Mouse (Mus musculus): Measurements from ENCODE around the gene Coro6.

Coro6 gene

DNA sequence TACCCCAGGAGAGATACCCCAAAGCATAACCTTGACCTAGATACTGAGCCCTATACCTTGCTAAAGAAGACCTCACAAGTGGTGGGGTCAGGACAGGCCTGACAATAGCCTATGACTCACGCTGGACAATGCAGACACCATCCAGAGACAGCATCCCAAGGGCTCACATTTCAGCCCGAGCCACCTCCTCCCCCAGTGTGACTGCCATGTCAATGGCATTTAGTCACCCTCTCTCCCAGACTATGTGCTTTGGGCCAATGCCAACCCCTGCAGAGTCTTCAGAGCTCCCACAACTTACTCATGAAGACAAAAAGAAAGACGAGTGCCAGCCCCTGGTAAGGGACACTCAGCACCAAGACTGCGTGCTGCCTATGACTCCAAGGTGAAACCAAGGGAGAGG lies 2.5 kb downstream of the Coro6 start:
- no peak for DNase-seq (ENCODE audit: low read depth, low spot score)

GRCm38 (mm10) chr11:77465111-77465510 lies 2.9 kb downstream of the Coro6 start:
- no peak for DNase-seq (ENCODE audit: low read depth, low spot score)

DNA sequence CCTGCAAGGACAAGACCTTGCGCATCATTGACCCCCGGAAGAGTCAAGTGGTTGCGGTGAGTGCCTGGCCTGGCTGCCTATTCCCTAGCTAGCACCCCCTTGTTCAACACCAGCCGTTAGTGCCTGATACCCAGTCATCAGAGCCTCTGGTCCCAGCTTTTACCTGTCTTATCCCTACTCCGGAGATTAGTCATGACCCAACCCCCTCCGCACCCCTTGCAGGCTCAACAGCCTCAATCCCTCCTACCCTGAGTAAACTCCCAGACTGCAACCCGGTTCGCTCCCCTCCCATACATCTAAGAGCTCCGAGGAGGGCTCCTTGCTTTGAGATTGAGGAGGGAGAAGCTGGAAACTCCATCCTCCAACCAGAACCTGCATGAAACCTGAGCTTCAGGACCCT lies 4.3 kb downstream of the Coro6 start:
- no peak for DNase-seq (ENCODE audit: low read depth, low spot score)

- DNase-seq (ENCODE audit: low read depth, low spot score), result no peak
Observed at GRCm38 (mm10) chr11:77467157-77467556, 4.9 kb downstream of the Coro6 start.

- no peak for DNase-seq (ENCODE audit: low read depth, low spot score)
Observed at GRCm38 (mm10) chr11:77467784-77468183, 5.6 kb downstream of the Coro6 start.

DNA sequence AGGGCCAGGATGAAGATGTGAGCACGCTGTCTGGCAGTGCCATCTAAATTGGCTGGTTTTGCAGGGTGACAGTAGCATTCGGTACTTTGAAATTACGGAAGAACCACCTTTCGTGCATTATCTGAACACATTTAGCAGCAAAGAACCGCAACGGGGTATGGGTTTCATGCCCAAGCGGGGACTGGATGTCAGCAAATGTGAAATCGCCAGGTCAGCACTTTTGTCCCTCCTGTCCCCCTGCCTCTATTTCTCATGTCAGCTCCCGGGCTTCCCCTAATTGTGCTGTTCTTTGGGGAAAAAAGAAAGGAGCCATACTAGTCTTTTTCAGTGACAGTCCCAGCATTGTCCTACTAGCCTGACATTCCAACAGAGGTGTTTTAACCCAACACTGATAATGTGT lies 6.2 kb downstream of the Coro6 start:
- DNase-seq (ENCODE audit: low read depth, low spot score), result no peak

- no peak for DNase-seq (ENCODE audit: low read depth, low spot score)
Observed at GRCm38 (mm10) chr11:77471407-77471806, 9.2 kb downstream of the Coro6 start.

DNA sequence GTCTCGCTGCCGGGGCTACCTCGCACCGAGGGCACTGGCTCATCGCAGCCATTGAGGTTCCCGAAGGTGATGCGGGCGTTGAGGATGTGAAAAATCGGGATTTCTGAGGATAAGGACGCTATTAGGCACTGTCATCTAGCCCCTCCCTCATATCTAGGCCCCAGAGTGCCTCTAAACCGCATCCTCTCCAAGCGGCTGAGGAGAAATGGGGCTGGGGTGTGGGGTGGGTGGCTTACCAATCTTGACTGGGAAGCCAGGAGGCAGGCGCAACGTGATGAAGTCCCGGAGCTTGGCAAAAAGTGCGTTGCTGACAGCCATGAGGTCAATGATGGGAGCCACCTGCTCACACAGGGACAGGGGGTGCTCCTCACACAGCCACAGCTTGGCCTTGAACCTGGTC lies 10.6 kb downstream of the Coro6 start:
- DNase-seq (ENCODE audit: low read depth, low spot score), result no peak

GRCm38 (mm10) chr11:77476216-77476615 lies 14.0 kb downstream of the Coro6 start:
- no peak for DNase-seq (ENCODE audit: low read depth, low spot score)

DNA sequence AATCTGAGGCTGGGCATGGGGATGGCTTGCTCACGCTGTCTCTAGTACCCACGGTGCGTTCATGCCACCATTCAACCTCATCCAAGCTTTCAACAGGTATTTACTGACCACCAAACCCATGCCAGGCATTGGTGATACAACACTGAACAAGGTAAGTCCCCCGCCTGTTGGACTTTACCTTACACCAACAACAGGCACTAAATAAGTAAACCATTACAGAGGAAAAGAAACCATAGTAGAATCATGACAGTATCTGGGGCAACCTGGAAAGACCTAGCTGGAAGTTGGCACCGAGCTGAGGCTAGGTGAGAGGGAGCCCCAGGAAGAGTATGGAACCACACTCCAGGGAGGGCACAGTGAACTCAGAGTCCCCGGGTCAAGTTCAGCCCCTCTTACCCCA lies 14.7 kb downstream of the Coro6 start:
- no peak for DNase-seq (ENCODE audit: low read depth, low spot score)

DNA sequence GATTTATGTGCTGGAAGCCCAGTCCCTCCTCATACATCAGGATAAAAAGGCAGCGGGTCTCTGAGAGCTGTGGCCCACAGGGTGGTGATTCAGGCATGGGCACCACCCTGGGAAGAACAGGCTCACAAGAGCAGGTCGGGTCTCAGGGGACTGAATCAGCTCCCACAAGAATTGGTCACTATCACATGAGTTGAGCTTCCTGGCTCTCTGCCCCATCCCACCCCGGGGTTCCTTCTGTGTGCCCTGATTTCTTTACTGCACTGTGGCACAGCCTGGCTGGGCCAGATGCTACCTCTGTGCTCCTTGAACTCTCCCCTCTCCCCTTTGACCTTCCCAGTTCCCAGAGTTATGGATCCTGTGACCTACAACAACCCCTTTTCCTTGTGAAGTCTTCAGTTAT lies 20.8 kb downstream of the Coro6 start:
- DNase-seq (ENCODE audit: low read depth, low spot score), result no peak

DNA sequence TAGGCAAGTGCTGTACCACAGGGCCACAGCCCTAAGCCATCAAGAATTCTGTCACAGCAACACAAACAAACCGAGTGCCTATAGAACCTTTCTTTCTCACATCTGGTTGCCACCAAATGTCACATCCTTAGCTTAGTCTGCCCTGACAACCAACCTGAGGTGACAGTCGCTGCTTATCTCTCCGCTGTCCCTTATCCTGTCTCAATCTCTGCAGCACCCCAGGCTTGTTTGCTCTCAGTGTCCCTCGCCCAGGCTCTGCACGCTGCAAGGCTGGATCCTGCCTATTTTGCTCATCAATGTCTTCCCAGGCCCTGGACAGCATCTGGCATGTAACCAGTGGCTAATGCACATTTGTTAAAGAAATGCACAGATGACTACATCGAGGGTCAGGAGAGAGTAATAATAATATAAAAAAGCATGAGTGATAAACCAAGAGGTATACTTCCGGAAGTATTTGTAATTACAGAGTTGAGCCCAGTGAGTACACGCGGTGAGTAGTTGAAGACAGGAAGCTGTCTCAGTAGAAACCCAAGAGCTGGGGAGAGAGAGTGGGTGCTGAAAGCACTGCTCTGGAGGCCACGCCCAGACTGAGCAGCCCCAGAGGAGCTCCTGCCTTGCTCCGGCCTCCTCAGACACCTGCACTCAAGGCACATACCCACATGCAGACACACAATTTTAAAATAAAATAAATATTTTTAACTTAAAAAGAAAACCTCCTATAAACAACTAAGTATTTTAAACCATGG lies 21.5 kb downstream of the Coro6 start:
- DNase-seq (ENCODE audit: low read depth, low spot score), result no peak

- DNase-seq (ENCODE audit: low read depth, low spot score), result no peak
Observed at GRCm38 (mm10) chr11:77485229-77485628, 23.0 kb downstream of the Coro6 start.

- no peak for DNase-seq (ENCODE audit: low read depth, low spot score)
Observed at GRCm38 (mm10) chr11:77486798-77487197, 24.6 kb downstream of the Coro6 start.

GRCm38 (mm10) chr11:77488771-77489581 lies 26.8 kb downstream of the Coro6 start:
- no peak for DNase-seq (ENCODE audit: low read depth, low spot score)

GRCm38 (mm10) chr11:77489591-77490235 lies 27.5 kb downstream of the Coro6 start, which contains the start of gene Ankrd13b:
Gene Ankrd13b (minus strand): TSS chr11:77489678.
- DNase-seq (ENCODE audit: low read depth, low spot score), result no peak

DNA sequence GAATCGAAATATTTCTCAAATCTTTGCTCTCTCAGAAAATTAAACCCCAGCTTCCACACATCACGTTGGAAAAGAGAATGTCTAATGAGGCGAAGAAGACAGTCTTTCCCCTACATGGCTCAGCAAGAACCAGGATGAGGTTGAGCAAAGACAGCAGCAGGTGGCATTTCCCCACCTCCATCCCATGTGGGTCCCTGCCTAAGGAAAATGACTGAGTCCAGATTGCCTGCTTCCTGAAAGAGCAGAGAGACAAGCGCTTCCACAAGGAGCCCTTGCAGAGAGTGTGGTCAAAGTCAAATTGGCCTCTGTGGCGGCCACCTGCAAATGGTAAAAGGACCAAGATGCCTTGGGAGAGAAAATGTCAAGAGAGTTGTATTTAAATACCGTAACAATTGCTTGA lies 28.2 kb downstream of the Coro6 start:
- no peak for DNase-seq (ENCODE audit: low read depth, low spot score)

- peak; percentile 85 for DNase-seq (ENCODE audit: low read depth, low spot score)
Observed at GRCm38 (mm10) chr11:77491123-77491501, 28.9 kb downstream of the Coro6 start.

DNA sequence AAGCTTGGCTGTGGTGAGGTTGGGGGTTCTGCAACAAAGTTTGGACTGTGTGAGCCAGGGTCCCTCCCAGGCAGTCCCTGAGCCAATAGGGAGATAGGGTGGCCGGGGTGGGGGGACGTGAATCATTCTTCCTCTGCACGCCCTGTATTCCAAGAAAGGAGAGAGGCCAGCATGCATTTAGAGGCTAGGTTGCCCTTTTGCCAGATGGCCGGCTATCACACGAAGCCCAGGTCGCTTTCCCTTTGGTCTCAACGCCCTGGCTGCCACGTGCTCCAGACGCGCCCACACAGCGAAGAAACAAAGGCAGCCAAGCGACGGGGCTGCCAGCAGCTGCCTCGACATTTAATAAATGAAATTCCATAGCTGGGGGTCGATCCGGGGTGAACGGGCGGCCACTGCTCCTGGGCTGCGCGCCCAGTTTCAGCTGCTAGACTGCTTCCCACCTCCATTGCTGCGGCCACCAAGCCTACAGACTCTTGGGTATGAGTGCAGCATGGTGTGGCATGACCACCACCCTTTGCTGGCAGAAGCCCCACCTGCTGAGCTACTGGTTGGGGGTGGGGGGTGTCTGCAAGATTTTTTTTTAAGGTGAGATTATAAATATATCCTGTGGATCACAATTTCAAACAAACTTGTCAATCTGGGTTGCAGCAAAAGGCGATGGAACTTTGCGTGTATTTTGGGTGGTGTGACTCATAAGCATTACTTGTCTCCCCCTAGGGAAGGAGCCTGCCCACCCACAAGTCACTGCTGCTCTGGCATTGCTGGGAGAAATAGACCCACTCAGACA lies 29.5 kb downstream of the Coro6 start:
- DNase-seq (ENCODE audit: low read depth, low spot score), result no peak

GRCm38 (mm10) chr11:77492311-77492871 lies 30.2 kb downstream of the Coro6 start:
- no peak for DNase-seq (ENCODE audit: low read depth, low spot score)

DNA sequence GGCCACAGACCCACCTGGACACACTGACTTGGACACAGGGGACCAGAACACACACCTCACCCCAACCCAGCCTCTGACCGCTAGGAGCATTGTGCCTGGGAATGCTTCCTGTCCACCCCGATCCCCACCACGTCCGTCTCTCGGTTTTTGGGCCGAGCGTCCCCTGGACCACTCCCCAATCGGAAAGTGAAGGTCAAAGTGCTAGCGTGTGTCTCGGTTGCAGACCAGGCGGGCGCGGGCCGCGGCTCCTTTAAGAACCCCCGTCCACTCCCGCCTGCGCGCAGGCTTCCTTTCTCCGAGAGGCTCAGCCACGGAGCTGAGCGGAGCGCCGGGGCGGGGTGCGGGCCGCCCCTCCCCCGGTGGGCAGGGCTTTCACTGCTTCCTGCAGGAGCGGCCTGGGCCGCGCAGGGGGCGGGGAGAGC lies 30.7 kb downstream of the Coro6 start:
- DNase-seq (ENCODE audit: low read depth, low spot score), result peak; percentile 85

Measured in brain, embryonic 18.5 days (tissue).